Mouse (Mus musculus): Measurements from ENCODE around the gene Mctp1. TPM values are rescaled to one million over a fixed set of nuclear protein-coding genes. Genes with fewer than 3 reads are reported as not detected.
A peak's percentile ranks its signal among the peaks of the same experiment; 100 is the strongest.
"Not testable (repeated sequence)": the region's sequence is repeated elsewhere in the genome, so short reads cannot be mapped to it uniquely, and the experiment has no call there.

Gene Mctp1
- total RNA-seq, 1 experiment from 2014 or later: 1.6 TPM

- no peak for DNase-seq
Measured at GRCm38 (mm10) chr13:76967588-76967987, 583.3 kb downstream of the Mctp1 start.

GRCm38 (mm10) chr13:76969386-76969785 is 585.1 kb downstream of the Mctp1 start:
- no peak for DNase-seq

GRCm38 (mm10) chr13:76971046-76971445 is 586.7 kb downstream of the Mctp1 start:
- not testable (repeated sequence) for DNase-seq

- no peak for DNase-seq
Measured at GRCm38 (mm10) chr13:77002628-77003027, 618.3 kb downstream of the Mctp1 start.

GRCm38 (mm10) chr13:77003684-77004083 is 619.3 kb downstream of the Mctp1 start:
- DNase-seq: no peak

- DNase-seq: no peak
Measured at GRCm38 (mm10) chr13:77018851-77019250, 634.5 kb downstream of the Mctp1 start.

- DNase-seq: no peak
Measured at GRCm38 (mm10) chr13:77029594-77029993, 645.3 kb downstream of the Mctp1 start.

- no peak for DNase-seq
Measured at GRCm38 (mm10) chr13:77043375-77043774, 659.0 kb downstream of the Mctp1 start.

- DNase-seq: no peak
Measured at GRCm38 (mm10) chr13:77045375-77045774, 661.0 kb downstream of the Mctp1 start.

GRCm38 (mm10) chr13:77046416-77046815 is 662.1 kb downstream of the Mctp1 start:
- no peak for DNase-seq

GRCm38 (mm10) chr13:77047179-77047931 is 663.0 kb downstream of the Mctp1 start:
- DNase-seq: no peak

- no peak for DNase-seq
Measured at GRCm38 (mm10) chr13:77048461-77048860, 664.1 kb downstream of the Mctp1 start.

- peak; percentile 22 for DNase-seq
Measured at GRCm38 (mm10) chr13:77049736-77050135, 665.4 kb downstream of the Mctp1 start.

GRCm38 (mm10) chr13:77063221-77063620 is 678.9 kb downstream of the Mctp1 start:
- no peak for DNase-seq

GRCm38 (mm10) chr13:77068847-77069246 is 684.5 kb downstream of the Mctp1 start:
- DNase-seq: no peak

- no peak for DNase-seq
Measured at GRCm38 (mm10) chr13:77072030-77072429, 687.7 kb downstream of the Mctp1 start.

Other genes starting within 250 kb of the Mctp1 start
- gene Fam81b, start 79.5 kb upstream of the Mctp1 start, total RNA-seq (2021): not detected in 2 replicates

Measured in adrenal gland, postnatal 25 days (tissue).